Mouse (Mus musculus) brain, embryonic 14.5 days (tissue): ENCODE measurements around the gene Dab1. TPM values are rescaled to one million over a fixed set of nuclear protein-coding genes. Genes with fewer than 3 reads are reported as not detected.

Experiments used
- DNase-seq: peaks from one replicate; pipeline ENCODE4 v3.0.0-alpha.2; 2011; ENCODE audit warnings: low read depth
- CTCF ChIP-seq: fragments of 200-500 bp; IDR thresholded peaks from 2 replicates; pipeline ENCODE4 v1.5.1; 2012; ENCODE audit warnings: inconsistent platforms, mild to moderate bottlenecking, moderate library complexity, borderline replicate concordance; ENCODE audit not compliant: insufficient read depth, insufficient read length; ENCODE audit errors: extremely low read depth
- POLR2A ChIP-seq: fragments of 200-500 bp; IDR thresholded peaks from 2 replicates; pipeline ENCODE4 v1.6.1; 2012; ENCODE audit warnings: mild to moderate bottlenecking, inconsistent platforms, borderline replicate concordance; ENCODE audit not compliant: poor library complexity, insufficient read depth, insufficient read length, severe bottlenecking; ENCODE audit errors: extremely low read depth
- polyA plus RNA-seq: library from polyadenylated mRNA; depleted of rRNA; stranded (reverse); fragments of >200 nt; gene quantifications from 2 replicates; pipeline ENCODE4 v1.2.3, GENCODE M21; 2012

Dab1 gene
- polyA plus RNA-seq, 1 experiment: 54.9 TPM

DNA sequence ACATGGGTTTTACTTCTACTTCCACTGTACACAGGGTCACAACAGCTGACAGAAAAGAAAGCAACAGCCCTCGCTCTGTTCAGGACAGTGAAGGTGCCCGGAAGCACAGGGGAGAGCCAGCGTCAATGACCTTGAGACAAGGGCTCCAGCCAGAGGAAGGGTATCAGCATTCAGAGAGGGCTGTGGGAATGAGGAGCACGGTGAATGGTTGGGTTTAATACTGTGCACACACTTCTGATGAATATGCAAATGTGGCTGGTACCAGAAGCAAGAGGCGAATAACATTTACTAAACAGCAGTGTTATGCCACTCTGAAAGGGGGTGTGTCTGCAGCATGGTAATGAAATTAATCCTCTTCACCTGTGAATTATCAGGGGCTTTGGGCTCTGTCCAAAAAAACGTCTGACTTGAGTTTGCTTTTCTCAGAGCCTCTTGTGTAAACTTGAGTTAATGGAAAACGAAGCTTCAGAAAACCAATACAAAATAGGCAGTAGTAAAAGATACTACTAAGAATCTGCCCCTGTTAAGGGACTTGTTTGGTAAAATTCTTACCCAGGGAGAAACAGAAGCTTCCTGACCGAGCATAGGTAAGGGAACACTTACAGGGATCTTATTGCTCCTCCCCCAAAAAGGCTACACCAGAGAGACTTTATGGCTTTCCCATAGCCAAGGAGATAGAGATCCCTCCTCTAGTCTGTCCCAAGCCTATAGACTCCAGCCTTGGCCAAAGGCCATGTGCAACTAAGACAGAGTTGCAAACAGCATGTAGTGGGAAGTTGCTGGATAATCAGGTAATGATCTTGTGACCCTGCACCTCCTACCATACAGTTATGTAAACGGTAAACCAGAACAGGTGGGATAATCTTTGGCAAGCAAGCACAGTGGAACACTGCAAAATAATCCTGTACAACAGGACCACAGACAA lies 592.6 kb downstream of the Dab1 start:
- DNase-seq: peak; percentile 62
- TF ChIP-seq CTCF: no peak
- no peak for TF ChIP-seq POLR2A

DNA sequence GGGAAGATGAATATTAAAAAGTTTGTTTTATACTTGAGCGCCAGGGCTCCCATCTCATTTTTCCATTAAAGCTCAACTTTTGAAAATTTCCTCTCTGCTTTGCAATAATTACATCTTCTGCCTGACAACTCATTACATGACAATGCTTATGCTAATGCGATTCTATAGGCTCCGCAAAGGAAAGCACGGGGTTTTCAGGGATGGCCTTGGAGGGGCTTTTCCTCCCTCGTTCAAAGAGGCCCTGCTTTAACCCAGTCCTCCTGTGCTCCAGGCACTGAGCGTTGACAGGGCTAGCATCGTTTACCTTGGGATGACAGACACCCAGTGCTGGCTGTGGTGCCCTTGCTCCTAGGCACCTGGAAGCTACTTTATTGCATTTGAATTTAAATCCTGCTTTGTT lies 595.6 kb downstream of the Dab1 start:
- peak; percentile 51 for DNase-seq
- no peak for TF ChIP-seq CTCF
- TF ChIP-seq POLR2A: no peak

DNA sequence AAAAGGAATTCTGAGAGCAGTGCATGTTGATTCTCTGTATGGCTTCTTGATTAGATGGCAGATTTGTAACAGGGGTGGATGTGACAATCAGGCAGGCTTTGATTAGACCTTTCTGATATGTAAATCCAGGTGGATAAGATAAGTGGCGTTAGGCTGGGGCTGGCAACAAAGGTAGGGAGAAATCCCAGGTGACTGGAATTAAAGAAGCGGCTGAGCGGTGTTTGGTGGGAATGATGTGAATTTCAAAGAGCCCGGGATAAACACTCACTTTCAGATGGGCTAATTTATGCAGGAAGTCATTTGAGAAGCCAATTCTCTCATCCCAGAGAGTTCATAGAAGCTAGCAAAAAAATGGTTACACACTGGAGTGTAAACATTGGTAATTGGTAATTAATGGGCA lies 598.2 kb downstream of the Dab1 start:
- DNase-seq: peak; percentile 66

DNA sequence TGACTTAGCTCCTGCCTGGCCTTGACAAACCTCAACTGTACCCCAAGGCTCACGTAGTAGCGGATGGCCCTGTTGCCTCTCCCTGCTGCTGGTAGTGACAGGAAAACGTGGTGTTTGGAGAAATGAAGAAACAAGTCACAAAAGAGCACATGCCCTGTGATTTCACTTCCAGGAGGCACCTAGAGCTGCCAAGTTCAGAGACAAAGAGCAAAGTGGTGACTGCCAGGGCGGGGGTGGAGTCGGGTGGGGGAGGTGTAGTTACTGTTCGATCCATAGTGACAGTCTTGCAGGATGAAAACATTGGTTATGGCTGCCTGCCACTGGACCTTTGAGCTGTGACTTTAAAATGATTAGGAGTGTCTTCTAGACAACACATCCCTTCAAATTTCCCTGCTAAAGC lies 599.6 kb downstream of the Dab1 start:
- DNase-seq: peak; percentile 82

More for the DNA sequence above, 598.2 kb downstream of the Dab1 start:
- TF ChIP-seq POLR2A (no peak), CTCF (no peak)

DNA sequence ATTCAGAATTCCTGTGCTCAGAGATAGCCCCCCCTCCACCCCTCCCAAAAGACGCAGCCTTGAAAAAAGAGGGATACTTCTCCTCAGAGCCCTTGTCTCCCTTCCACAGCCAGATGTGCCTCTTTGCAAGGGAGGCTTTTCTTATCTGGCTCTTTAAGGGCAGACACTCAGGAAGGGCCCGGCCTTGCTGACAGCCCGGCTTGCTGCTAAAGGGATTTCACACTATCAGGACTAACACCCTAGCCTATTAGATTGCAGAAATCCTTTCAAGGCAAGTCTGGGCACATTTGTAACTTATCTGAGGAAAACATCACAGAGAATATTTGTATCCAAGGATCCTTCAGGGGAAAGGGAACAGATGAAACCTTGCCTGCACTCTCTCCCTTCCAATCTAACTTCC lies 600.9 kb downstream of the Dab1 start:
- peak; percentile 55 for DNase-seq

More for the DNA sequence above, 599.6 kb downstream of the Dab1 start:
- TF ChIP-seq POLR2A (no peak), CTCF (no peak)

DNA sequence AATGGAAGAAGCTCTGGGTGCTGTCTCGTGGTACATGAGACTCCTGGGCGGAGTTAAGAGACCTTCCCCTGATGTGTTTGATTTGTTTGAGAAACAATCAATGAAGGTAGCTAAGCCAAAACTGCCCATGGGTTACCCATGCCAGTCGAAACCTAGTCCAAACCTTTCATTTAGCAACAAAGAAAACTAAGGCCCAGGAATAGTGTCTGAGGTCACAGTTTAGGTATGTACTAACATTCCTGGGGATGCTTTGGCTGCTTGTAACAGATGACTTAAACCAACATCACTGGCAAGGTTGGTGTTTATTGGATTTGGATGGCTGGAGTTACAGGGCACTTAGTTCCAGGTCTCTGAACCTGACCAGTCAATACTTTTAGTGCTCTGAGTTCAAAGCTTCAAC lies 610.1 kb downstream of the Dab1 start:
- no peak for DNase-seq
- TF ChIP-seq CTCF (no peak), POLR2A (no peak)

More for the DNA sequence above, 600.9 kb downstream of the Dab1 start:
- no peak for TF ChIP-seq POLR2A
- TF ChIP-seq CTCF: no peak

DNA sequence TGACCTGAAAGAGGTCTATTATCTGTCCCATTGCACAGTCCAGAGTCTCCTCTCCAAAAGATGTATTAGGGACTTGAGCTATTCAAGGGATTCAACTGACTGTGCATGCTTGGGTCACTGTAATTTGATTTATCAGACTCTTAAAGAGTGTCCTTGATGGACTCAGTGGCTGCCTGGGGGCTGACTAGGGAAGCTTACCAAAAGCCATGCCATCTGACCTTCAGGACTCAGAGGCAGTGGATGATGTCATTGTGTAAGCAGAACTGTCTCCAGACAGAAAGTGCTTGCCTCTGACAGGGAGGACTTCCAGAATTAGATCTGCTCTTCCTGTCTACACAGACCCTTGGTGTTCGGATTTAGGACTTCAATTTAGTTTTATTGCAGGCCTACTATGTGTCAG lies 627.3 kb downstream of the Dab1 start:
- TF ChIP-seq CTCF: no peak
- TF ChIP-seq POLR2A: no peak
- no peak for DNase-seq

DNA sequence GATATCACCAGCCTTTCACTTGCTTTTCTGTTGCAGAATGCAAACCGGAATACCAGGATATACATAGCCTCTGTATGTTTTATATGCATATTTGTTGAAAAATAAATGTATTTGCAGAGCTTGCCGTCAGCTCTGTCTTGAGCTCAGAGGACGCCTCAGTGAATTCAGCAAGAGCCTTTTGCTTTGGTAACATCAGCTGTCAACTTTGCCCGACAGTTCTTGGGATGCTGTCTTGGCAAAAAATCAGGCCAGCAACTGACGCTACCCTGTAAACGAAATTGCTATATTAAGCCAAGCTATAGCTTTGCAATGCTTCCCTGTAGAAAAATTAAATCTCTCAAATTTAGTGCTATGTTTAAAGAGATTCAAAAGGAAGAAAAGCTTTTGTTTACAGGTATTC lies 630.3 kb downstream of the Dab1 start:
- TF ChIP-seq POLR2A: no peak
- TF ChIP-seq CTCF: no peak
- DNase-seq: peak; percentile 50

DNA sequence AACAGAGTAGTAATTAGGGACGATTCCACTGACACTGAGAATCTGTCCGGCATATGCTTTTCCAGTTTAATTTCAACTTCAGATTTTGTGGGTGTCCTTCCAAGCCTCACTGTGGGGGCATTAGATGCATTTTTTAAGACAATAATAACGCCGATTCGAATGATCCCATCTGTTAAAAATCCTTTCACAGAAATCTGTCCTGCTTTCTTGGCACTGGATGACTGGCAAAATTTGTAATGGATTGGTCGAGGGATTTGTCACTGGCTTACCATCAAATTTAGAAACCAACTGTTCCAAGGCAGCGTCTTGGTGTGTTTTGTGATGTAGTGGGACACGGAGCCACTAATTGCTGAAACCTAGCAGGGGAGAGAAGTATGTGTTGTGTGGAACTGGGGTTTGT lies 638.6 kb downstream of the Dab1 start:
- peak; percentile 67 for DNase-seq
- TF ChIP-seq POLR2A: no peak
- TF ChIP-seq CTCF: no peak

DNA sequence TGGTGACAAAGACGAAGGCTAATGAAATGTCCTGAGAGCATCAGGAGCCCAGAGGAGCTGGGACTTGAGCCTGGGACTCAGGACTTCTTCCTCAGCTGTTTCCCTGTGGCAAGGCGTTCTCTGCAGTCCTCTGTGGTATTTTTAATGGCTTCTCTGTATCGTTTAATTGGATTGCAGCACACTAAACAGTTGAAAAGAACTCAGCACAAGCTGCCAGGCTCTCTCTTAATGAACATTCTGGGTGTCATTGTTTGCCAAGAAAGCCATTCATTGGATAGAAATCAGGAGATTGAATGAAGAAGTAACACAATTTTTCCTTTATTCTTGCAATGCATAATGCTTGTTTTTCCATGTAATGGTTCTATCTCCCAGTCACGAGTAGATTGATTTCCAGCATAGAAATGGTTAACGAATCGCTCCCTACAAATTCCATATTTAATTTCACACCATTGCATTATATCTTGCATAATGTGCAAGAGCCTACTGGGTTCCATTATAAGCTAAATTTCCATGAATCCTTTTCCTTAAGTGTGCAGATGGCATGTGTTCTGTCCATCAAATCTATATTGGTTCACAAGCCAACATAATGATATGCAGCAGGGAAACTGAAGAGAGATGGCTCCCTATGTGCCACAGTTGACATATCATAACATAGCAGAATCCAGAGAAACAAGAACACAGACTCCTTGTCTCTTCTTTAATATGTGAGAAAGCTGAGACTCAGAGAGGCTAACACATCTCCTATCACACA lies 650.4 kb downstream of the Dab1 start:
- no peak for TF ChIP-seq CTCF
- TF ChIP-seq POLR2A: no peak
- peak; percentile 93 for DNase-seq

DNA sequence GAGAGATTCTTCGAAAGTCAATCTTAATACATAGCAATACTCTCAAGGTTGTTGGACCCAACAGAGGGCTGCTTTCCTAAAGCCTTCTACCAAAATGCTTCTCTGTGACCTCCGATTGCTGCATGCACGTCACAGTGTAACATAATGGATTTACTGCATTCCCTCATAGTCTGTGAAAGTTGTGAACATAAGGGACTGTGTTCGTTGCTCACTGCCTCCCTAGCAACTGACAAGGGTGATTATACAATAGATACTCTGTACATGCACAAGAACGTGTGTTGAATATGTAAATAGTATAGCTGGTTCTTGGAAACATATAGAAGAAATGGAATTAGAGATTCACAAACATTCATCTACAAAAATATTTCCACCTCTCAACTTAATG lies 651.0 kb downstream of the Dab1 start:
- DNase-seq: peak; percentile 93

DNA sequence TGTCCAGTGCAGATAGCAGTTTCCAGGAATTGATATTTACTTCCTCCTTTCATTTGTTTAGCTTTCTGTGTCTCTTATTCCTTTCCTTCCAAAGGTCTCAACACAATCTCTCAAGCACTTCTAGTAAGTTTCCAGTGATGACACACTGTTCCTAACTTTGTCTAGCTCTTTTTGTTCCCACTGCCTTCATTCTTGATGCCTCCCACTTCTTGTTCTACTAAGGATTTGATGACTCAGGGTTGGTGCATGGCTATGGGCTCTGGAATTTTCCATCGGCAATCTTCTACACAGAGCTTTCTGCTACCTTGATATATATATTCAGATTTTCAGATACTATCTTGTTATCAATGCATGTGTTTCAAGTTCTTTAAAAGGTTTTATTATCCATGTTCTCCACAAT lies 656.1 kb downstream of the Dab1 start:
- DNase-seq: no peak
- no peak for TF ChIP-seq CTCF
- TF ChIP-seq POLR2A: no peak

More for the DNA sequence above, 651.0 kb downstream of the Dab1 start:
- no peak for TF ChIP-seq CTCF
- TF ChIP-seq POLR2A: no peak

DNA sequence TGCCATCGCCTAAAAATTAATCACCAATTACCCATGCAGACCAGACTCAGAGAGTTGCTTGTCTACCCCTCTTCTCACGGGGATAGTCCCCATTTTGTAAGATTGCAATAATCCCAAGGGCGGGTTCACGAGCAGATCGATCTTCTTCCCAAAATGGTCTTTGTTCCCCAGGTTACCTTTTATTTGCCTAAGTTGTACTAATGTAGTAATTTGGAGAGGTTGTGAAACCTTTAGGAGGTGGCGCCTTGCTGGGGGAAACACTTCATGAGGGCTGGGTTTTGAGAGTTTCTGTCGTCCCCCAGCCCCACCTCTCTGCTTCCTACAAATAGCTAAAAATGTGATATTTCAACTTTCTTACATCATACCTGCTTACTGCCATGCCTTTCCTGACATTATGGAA lies 657.8 kb downstream of the Dab1 start:
- DNase-seq: no peak
- no peak for TF ChIP-seq CTCF
- no peak for TF ChIP-seq POLR2A
